Mouse (Mus musculus): ENCODE data around the gene Adipoq. TPM values are rescaled to one million over a fixed set of nuclear protein-coding genes. Genes with fewer than 3 reads are reported as not detected.

Adipoq gene
- polyA plus RNA-seq, 2 experiments: 0.26 to 0.29 TPM

GRCm38 (mm10) chr16:23106121-23106520 lies 40.2 kb upstream of the Adipoq start:
- no peak overlapping the region for H3K27ac ChIP-seq (replicated peaks; ENCODE audit: low read depth, low read length)

GRCm38 (mm10) chr16:23107231-23107942 lies 38.9 kb upstream of the Adipoq start, which contains the start of gene Eif4a2:
Gene Eif4a2, plus strand, starts transcription at chr16:23107444.
- Histone ChIP-seq H3K4me3 (replicated peaks; ENCODE audit: low read length) (peak within 1 kb of the TSS; percentile 97), H3K9ac (ENCODE audit: low read depth, low read length, severe bottlenecking) (peak within 1 kb of the TSS; percentile 100), H3K4me2 (replicated peaks; ENCODE audit: low read depth, low read length, severe bottlenecking) (peak within 1 kb of the TSS; percentile 94), H3K9me3 (ENCODE audit: control insufficient read depth, low read length) (no peaks in the 10 kb centered on the region), H3K27me3 (ENCODE audit: control insufficient read depth, insufficient read depth, low read length) (no peaks in the 10 kb centered on the region), H3K36me3 (ENCODE audit: control insufficient read depth, insufficient read depth, low read length) (peaks cover 41% of the 10 kb centered on the region), H3K27ac (replicated peaks; ENCODE audit: low read depth, low read length) (peak within 1 kb of the TSS; percentile 97), H3K4me1 (ENCODE audit: control insufficient read depth, insufficient read depth, low read length) (peaks cover 16% of the 10 kb centered on the region)
- peak; percentile 99 for TF ChIP-seq POLR2A (IDR thresholded peaks at IDR 0.05; ENCODE audit: borderline replicate concordance, extremely low read depth, insufficient read depth, insufficient read length)
- WGBS: under 1% methylated on average over 70 of the region's 71 CpGs
- DNase-seq (ENCODE audit: low spot score) (peak; percentile 90), ATAC-seq (ENCODE audit: low FRiP score, low read depth) (peak; percentile 92)

More at GRCm38 (mm10) chr16:23106121-23106520, 40.2 kb upstream of the Adipoq start:
- H3K27me3 ChIP-seq (ENCODE audit: control insufficient read depth, insufficient read depth, low read length): no peaks in the 10 kb centered on the region
- no peak overlapping the region for H3K4me2 ChIP-seq (replicated peaks; ENCODE audit: low read depth, low read length, severe bottlenecking)
- DNase-seq (ENCODE audit: low spot score) (no peak), ATAC-seq (ENCODE audit: low FRiP score, low read depth) (no peak)
- H3K36me3 ChIP-seq (ENCODE audit: control insufficient read depth, insufficient read depth, low read length): peaks cover 28% of the 10 kb centered on the region
- no peaks in the 10 kb centered on the region for H3K9me3 ChIP-seq (ENCODE audit: control insufficient read depth, low read length)
- TF ChIP-seq POLR2A (IDR thresholded peaks at IDR 0.05; ENCODE audit: borderline replicate concordance, extremely low read depth, insufficient read depth, insufficient read length): no peak
- H3K4me1 ChIP-seq (ENCODE audit: control insufficient read depth, insufficient read depth, low read length): peaks cover 14% of the 10 kb centered on the region
- no peak overlapping the region for H3K4me3 ChIP-seq (replicated peaks; ENCODE audit: low read length)
- H3K9ac ChIP-seq (ENCODE audit: low read depth, low read length, severe bottlenecking): no peak overlapping the region
- 77% methylated on average over 7 of the region's 7 CpGs for WGBS

- H3K4me1 ChIP-seq (ENCODE audit: control insufficient read depth, insufficient read depth, low read length): peaks cover 16% of the 10 kb centered on the region
- TF ChIP-seq POLR2A (IDR thresholded peaks at IDR 0.05; ENCODE audit: borderline replicate concordance, extremely low read depth, insufficient read depth, insufficient read length): peak; percentile 67; the same call in 1 of the 2 replicates
- peak overlapping the region; percentile 97 for H3K4me3 ChIP-seq (replicated peaks; ENCODE audit: low read length)
- peak overlapping the region; percentile 94 for H3K4me2 ChIP-seq (replicated peaks; ENCODE audit: low read depth, low read length, severe bottlenecking)
- peak; percentile 83 for DNase-seq (ENCODE audit: low spot score)
- under 1% methylated on average over 52 of the region's 52 CpGs for WGBS
- H3K9ac ChIP-seq (ENCODE audit: low read depth, low read length, severe bottlenecking): peak overlapping the region; percentile 100
- H3K27me3 ChIP-seq (ENCODE audit: control insufficient read depth, insufficient read depth, low read length): no peaks in the 10 kb centered on the region
- H3K27ac ChIP-seq (replicated peaks; ENCODE audit: low read depth, low read length): peak overlapping the region; percentile 97
- peaks cover 49% of the 10 kb centered on the region for H3K36me3 ChIP-seq (ENCODE audit: control insufficient read depth, insufficient read depth, low read length)
- H3K9me3 ChIP-seq (ENCODE audit: control insufficient read depth, low read length): no peaks in the 10 kb centered on the region
- ATAC-seq (ENCODE audit: low FRiP score, low read depth): peak; percentile 86
Measured at GRCm38 (mm10) chr16:23107946-23108759, 38.2 kb upstream of the Adipoq start.

- H3K27ac ChIP-seq (replicated peaks; ENCODE audit: low read depth, low read length): peak overlapping the region; percentile 50
- peak overlapping the region; percentile 100 for H3K9ac ChIP-seq (ENCODE audit: low read depth, low read length, severe bottlenecking)
- under 1% methylated on average over 5 of the region's 5 CpGs for WGBS
- no peaks in the 10 kb centered on the region for H3K9me3 ChIP-seq (ENCODE audit: control insufficient read depth, low read length)
- no peaks in the 10 kb centered on the region for H3K27me3 ChIP-seq (ENCODE audit: control insufficient read depth, insufficient read depth, low read length)
- H3K4me2 ChIP-seq (replicated peaks; ENCODE audit: low read depth, low read length, severe bottlenecking): peak overlapping the region; percentile 94
- DNase-seq (ENCODE audit: low spot score) (no peak), ATAC-seq (ENCODE audit: low FRiP score, low read depth) (no peak)
- H3K36me3 ChIP-seq (ENCODE audit: control insufficient read depth, insufficient read depth, low read length): peaks cover 52% of the 10 kb centered on the region
- peak overlapping the region; percentile 97 for H3K4me3 ChIP-seq (replicated peaks; ENCODE audit: low read length)
- H3K4me1 ChIP-seq (ENCODE audit: control insufficient read depth, insufficient read depth, low read length): peaks cover 16% of the 10 kb centered on the region
- TF ChIP-seq POLR2A (IDR thresholded peaks at IDR 0.05; ENCODE audit: borderline replicate concordance, extremely low read depth, insufficient read depth, insufficient read length): no peak
Measured at GRCm38 (mm10) chr16:23108943-23109342, 37.4 kb upstream of the Adipoq start.

Measured in limb, embryonic 14.5 days (tissue).